Mouse (Mus musculus): ENCODE data around the gene Mei1.

DNA sequence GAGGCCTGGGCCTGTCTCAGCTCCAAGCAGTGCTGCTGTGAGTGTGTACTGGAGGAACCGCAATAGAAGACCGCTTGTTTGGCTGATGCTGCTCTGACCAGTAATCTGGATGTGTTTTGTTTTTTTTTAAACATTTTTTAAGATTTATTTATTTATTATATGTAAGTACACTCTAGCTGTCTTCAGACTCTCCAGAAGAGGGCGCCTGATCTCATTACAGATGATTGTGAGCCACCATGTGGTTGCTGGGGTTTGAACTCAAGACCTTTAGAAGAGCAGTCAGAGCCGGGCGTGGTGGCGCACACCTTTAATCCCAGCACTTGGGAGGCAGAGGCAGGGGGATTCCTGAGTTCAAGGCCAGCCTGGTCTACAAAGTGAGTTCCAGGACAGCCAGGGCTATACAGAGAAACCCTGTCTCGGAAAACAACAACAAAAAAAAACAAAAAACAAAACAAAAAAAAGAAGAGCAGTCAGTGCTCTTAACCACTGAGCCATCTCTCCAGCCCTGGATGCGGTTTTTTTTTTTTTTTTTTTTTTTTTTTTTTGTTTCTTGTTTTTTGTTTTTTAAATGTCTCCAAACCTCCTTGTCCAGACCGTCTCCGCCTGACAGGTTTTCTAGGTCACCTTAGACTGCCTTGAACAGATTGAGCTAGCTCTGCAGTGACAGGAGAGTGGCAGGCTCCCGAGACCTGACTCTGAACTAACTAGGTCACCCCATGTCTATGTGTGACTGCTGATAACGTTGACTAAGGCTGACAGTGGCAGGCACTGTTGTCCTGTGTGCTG lies 33.7 kb upstream of the Mei1 start:
- TF ChIP-seq POLR2A (IDR thresholded peaks at IDR 0.05; ENCODE audit: insufficient read depth, low read length) (no peak), CTCF (IDR thresholded peaks at IDR 0.05; ENCODE audit: low read depth, low read length) (peak; percentile 10)
